Mouse (Mus musculus) spleen, adult 2 months (tissue): ENCODE data around the gene Polk.

Source experiments
- CTCF ChIP-seq: fragments of 200-500 bp; IDR thresholded peaks from 2 replicates; pipeline ENCODE4 v1.5.1; 2011; ENCODE audit warnings: mild to moderate bottlenecking, inconsistent platforms; ENCODE audit not compliant: insufficient read depth, insufficient read length, insufficient replicate concordance; ENCODE audit errors: extremely low read depth
- POLR2A ChIP-seq: fragments of 200-500 bp; IDR thresholded peaks from 2 replicates; pipeline ENCODE4 v1.6.1; 2011; ENCODE audit warnings: low read depth, low read length, inconsistent platforms

GRCm38 (mm10) chr13:96457566-96457965 is 84.8 kb downstream of the Polk start:
- TF ChIP-seq CTCF (no peak), POLR2A (no peak)
